Mouse (Mus musculus) adrenal gland, adult 18-20 months (tissue): ENCODE data around the gene Myh7. TPM values are rescaled to one million over a fixed set of nuclear protein-coding genes. Genes with fewer than 3 reads are reported as not detected.

Experiments used
- DNase-seq, 2 experiments: peaks; one replicate each; pipeline ENCODE4 v3.0.0; 2021 to 2022; ENCODE audit warnings: low spot score in 2 of 2
- microRNA-seq, 2 experiments: library from miRNA; unstranded; fragments of <30 nt; microRNA quantifications; one replicate each; pipeline ENCODE4 v1.2.0; 2021; ENCODE audit warnings: borderline number of aligned reads in 2 of 2
- total RNA-seq, 2 experiments: library from RNA; stranded (reverse); gene quantifications; 1 replicate in 1 of 2; 2 replicates in 1 of 2; pipeline ENCODE4 v1.2.3; 2021

The Myh7 gene
- total RNA-seq, 2 experiments from 2014 or later = 0.42 TPM; not detected in 1

GRCm38 (mm10) chr14:54925349-54926342 lies 68.8 kb downstream of the Myh7 start, which contains the start of gene Efs:
Gene Efs, minus strand, starts transcription at chr14:54926126.
- DNase-seq = peak; percentile 18 to 39

- no peak for DNase-seq
These were observed 69.6 kb downstream of the Myh7 start for GRCm38 (mm10) chr14:54924641-54925348.

Small RNAs within 50 kb of the gene (microRNA-seq; reads per million reads assigned to microRNA genes)
- 0 to 109 reads per million in 2 experiments for gene Mir208a
- gene Mir208b = 0 to 74.2 reads per million in 2 experiments

Other genes with a start within 250 kb of the Myh7 start
- gene Slc7a8, start 212.7 kb downstream of the Myh7 start, total RNA-seq = 10 to 100 TPM; 24.6 to 55.6 TPM
- under 1 TPM in 1 of 2 experiments, not detected in 1; 0.51 TPM for gene Rnf212b, start 180.5 kb downstream of the Myh7 start, total RNA-seq
- gene Homez, start 123.7 kb downstream of the Myh7 start, total RNA-seq = 10 to 100 TPM; 12.8 to 15.6 TPM
- 10 to 100 TPM; 14.2 to 17.2 TPM for gene Ppp1r3e, start 117.1 kb downstream of the Myh7 start, total RNA-seq
- gene Bcl2l2, start 111.2 kb downstream of the Myh7 start, total RNA-seq = 10 to 100 TPM; 53.1 to 59.3 TPM
- 1 to 10 TPM; 1.2 to 3.9 TPM for gene Gm20521, start 111.2 kb downstream of the Myh7 start, total RNA-seq
- gene Pabpn1, start 102.1 kb downstream of the Myh7 start, total RNA-seq = 100 to 1,000 TPM; 137 to 177 TPM
- gene Slc22a17, start 81.5 kb downstream of the Myh7 start, total RNA-seq = 10 to 100 TPM; 36.7 to 43.9 TPM
- 1 to 10 TPM; 2.4 to 4.9 TPM for gene Efs, start 68.5 kb downstream of the Myh7 start, total RNA-seq
- not detected for gene Il25, start 61.9 kb downstream of the Myh7 start, total RNA-seq
- under 1 TPM in 1 of 2 experiments, not detected in 1; 0.96 TPM for gene Cmtm5, start 58.4 kb downstream of the Myh7 start, total RNA-seq
- under 1 TPM in 1 of 2 experiments, not detected in 1; 0.42 TPM for gene Myh6, start 27.7 kb downstream of the Myh7 start, total RNA-seq
- not detected for gene Gm17428, start 17.7 kb downstream of the Myh7 start, total RNA-seq
- gene Ngdn, start 20.8 kb upstream of the Myh7 start, total RNA-seq = 10 to 100 TPM; 38.2 to 43.2 TPM
- 1 to 10 TPM; 6.1 to 7.4 TPM for gene Zfhx2, start 97.7 kb upstream of the Myh7 start, total RNA-seq
- gene Thtpa, start 100.2 kb upstream of the Myh7 start, total RNA-seq = 10 to 100 TPM; 10.9 to 12.0 TPM
- 10 to 100 TPM; 25.8 to 29.4 TPM for gene Ap1g2, start 112.0 kb upstream of the Myh7 start, total RNA-seq
- 1 to 10 TPM; 3.0 TPM for gene Jph4, start 122.3 kb upstream of the Myh7 start, total RNA-seq
- gene Dhrs2, start 227.4 kb upstream of the Myh7 start, total RNA-seq = not detected